Mouse (Mus musculus) frontal cortex, postnatal 25 days (tissue): ENCODE data around the gene Rnf220.

Source experiments
- DNase-seq, 2 experiments: peaks; one replicate each; pipeline ENCODE4 v3.0.0; 2022; ENCODE audit warnings: low spot score in 2 of 2

Rnf220 gene

DNA sequence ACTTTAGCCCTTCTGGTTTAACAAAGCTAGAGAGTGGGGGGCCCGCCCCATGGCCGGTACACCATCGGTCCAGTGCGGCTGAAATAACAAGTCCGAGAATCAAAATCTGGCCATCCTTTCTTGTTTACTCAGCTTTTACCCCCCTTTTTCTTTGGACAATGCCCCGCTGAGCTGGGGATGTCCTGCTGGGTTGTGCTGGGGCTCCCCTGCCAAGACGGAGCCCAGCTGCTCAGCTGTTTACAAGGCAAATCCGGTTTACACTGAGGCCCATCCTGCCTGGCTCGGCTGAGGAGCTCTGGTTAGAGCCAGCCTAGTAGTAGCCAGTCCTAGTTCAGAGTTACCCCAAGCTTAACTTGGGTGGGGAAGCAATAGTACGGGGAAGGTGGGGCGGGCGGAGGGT, 154.1 kb downstream of the Rnf220 start:
- DNase-seq = no peak

DNA sequence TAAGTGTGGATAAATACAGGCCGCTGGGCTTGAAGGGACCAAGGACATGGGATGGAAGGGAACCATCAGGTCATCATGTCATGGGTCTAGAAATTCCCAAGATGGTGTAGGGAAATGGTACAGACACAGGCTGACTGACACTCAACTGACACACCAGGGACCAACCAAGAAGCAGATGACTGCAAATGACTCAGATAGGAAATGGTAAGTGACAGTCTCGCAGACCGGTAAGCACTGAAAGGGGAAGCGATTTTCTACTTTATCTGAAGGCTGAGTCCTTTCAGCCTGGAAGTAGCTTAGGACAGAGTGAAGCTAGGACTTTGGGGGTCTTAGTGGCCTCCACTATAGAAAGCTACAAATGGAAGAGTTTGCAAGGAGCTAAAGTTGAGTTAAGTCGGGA, 155.6 kb downstream of the Rnf220 start:
- DNase-seq = no peak

DNA sequence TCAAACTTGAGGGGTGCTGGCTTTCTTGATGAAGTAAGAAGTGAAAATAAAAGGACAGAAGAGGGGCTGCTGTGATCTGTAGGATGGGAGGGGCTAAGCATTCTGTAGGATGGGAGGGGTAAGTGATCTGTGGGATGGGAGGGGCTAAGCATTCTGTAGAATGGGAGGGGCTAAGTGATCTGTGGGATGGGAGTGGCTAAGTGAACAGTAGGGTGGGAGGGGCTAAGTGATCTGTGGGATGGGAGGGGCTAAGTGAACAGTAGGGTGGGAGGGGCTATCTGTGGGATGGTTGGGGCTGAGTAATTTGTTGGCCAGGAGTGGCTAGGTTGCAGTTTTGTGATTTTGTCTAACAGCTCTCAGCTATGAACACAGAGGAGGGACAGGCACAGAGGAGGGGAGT, 157.1 kb downstream of the Rnf220 start:
- no peak for DNase-seq

DNA sequence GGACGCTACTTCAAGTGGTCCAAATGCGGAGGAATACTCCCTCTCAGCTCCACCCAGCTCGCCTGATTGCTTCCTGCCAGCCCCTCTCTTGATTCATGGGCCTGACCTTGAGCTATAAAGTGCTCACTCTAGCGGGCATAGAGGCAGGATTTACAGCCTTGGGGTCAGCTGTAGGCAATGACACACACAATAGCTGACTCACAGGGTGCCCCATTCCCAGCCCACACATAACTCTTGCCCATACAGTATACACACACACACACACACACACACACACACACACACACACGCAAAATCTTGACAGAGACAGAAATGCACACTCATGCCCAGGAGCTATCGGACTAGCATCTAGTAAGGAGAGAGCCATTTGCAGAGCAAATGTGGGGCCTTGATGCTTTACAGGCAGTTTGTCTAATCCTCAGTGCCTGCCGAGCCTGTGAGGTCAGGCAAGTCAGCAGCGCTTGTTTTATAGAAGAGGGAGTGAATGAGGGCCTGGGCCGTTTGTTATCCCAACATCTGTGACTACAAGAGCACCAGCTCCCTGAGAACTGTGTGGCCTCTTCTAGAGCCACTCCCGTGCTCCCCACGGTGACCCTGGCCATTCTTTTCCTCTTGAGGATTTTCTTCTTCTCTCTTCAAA, 165.9 kb downstream of the Rnf220 start:
- no peak for DNase-seq

DNA sequence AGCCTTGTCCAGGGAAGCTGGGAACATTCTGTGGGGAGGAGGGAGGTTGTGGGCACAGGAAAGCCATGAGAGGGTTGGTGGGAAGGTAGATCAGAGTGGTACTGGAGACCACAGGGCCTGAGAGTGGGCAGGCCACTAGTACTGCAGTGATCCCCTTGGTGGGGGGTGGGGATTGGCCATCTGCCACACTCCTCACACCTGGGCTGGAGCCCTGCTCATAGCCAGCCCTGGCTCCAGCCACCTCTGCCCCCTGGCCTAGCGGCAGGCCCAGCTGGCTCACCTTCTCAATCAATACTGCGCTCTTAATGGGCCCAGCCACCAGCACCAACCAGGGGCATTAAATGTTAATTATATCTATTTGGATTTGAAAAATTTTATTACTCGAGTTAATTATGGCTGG, 166.7 kb downstream of the Rnf220 start:
- no peak for DNase-seq

DNA sequence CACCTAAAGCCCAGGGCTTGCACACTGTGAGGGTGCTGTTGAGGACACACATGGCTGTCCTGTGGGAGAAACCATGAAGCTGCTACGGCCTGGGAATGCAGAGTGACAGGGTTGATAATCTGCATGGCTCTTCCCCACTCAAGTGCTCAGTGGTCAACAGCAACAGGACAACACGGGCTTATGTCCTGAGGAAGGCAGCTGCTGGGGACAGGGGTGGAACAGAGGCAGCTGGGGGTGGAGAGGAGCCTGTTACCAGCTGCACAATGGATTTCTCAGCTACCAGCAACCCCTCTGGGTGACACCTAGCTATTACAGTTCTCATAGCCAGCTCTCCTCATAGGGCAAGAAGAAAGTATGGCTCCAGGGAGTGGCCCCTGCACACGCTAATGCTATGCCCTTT, 169.9 kb downstream of the Rnf220 start:
- no peak for DNase-seq

DNA sequence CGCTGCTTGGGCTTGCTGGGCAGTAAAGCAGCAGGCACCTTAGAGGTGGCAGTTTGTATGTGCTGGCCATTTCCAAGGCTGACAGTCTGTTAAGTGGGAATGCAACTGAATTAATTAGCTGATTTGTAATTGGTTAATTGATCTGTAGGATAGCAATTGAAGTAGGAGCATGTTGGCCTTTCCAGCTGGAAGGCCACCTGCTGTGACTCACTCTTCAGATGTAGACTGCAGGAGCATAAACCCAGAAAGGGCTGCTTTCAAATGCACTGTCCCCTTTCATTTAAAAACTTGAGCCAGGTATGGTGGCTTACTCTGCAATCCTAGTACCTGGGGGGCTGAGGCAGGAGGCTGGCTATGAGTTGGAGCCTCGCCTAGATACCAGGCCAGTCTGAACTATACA, 171.8 kb downstream of the Rnf220 start:
- DNase-seq = no peak

DNA sequence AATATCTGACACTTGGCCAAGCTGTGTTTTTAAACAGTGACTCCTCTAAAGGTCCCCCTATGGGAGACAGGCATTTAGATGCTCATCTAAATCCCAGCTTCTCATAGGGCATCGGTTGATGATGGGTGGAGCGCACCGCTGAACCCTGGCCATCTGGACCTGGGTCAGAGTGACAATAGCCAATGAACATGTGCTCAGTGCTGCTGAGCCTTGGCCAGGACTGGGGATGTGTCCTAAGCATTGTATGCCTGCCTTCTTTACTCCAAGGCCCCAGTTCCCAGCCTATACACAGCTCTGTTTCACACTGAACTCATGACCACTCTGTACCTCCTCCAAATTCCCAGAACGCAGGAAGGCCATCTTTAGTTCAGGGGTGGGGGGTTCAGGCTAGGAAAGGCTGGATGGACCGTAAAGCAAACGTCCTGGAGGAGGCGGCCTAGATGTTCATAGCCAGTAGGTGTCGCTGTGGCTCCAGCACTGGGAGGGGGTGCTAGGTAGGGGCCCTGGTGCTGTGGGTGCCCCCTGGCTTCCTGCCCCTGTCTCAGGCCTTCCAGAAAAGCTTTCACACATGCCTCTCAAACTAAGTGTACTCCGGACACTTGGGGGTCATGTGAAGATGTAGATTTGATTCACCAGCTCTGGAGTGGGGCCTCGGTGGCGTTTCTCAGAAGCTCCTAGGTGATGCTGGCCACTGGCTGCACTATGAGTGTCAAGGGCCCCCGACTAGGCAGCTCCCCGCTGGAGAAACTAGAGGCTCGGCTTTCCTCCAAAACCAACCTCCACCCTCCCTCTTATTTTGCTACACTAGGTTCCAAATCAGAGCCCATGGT, 173.1 kb downstream of the Rnf220 start:
- peak; percentile 28 for DNase-seq

DNA sequence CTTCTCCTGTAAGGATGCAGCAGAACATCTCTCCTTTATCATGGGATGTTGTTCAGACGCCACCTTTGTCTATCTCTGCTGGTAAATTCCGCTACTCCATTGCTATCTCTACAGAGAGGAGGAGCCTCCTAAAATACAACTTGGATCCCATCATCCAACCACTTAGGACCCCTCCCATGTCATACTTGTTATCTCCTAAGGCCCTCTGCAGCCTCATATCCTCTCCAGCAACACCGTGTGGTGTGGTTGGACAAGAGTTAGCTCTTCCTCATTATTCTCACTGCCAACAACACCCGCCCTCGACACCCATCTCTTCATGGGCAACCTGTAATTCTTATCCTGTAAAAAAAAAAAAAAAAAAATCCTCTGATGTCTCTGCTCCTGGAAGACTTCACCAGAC, 175.8 kb downstream of the Rnf220 start:
- DNase-seq = no peak

DNA sequence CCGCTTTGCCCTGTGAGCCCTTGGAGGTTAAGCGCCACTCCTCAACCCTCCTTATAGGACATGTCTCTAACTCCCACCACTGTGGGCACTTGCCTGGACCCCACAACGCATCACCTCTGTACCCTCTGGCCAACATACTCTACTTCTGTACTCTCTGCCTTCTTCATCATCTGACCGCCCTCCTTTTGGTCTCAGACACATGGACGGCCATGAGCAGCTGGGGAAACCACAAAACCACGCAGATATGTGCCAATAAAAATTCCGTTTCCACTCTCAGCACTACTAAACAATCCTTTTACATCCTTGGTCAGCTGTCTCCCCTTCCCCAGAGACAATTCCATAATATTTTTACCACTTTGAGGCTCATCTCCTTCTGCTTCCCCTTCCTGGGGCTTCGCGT, 178.3 kb downstream of the Rnf220 start:
- no peak for DNase-seq

DNA sequence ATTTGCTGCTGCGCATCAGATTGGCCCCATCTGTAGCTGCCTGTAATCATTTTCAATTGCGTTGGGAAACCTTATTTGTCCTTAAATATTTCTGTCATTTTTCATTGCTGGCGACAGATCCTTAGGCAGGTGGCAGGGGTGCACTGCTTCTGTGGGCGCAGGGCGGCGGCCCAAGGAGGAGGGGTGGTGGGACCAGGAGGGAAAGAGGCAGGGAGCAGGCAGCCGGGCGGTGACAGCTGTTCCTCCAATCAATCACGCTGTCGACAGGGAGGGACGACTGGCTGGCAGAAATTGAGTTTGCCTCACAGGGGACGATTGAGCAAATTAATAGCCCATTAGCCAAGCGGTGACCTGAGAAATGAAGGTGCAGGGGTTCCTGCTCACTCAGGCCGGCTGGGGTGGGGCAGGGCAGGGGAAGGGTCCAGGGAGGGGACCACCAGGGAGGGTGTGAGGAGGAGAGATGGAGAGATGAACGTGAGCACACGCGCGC, 179.1 kb downstream of the Rnf220 start:
- no peak for DNase-seq

DNA sequence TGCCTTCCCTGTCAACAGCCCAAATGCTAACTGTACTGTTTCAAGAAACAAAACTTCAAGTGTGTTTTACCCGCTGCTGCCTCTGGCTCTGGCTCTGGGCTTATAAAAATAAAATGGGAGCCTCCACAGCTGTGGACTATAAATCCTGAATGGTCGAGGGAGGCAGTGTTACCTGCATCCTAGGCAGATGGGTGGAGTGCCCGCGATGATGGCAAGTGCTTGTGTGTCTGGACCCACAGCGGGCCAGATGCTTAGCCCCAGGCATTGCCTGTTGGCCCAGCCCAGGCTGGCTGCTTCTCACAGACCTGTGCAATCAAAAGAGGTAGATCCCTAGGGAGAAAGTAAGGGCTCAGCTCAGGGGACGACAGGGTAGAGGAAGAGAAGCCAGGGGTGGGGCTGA, 180.1 kb downstream of the Rnf220 start:
- DNase-seq = no peak

DNA sequence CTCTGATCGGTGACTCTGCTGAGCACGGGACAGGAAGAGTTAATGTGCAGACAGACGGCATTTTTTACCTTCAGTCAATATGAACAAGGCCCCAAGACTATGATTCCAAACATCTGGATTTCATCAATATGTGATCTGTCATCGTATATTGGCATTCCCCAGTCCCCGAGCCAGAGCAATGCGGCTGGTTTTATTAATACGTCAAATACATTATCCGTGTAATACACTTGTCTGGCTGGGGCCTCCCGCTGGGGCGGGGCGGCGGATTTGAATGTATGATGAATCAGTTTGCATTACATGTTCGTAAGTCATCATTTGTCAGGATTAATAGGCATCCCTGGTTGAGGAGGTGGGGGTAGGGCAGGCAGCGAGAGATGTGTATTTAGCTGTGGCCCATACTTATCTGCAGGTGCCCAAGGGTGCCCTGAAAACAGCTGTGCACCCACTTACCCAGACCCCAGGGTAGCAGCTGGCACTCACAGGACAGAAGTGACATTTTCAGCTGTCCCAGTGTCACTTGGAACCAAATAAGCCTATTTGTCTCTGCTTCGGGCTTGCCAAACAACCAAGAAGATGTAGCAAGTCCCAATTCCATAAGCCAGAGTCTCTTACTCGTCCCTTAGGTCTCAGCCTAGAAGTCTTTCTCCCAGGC, 181.9 kb downstream of the Rnf220 start:
- no peak for DNase-seq

DNA sequence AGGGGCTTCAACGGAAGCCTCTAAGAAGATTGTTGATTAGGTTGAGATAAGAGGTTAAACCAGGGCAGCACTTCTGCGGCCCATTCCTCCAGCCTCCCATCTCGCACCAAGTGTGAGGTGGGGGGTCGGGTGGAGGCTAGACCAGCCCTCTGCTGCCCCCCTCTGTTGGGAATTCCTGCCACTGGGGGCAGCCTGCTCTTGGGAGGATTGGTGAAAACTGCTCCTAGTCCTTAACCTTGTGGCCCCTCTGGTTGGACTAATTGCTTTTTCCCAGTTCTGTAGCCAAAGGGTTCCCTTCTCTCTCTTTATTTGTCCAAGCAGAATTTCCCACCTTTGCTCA, 183.8 kb downstream of the Rnf220 start:
- no peak for DNase-seq

DNA sequence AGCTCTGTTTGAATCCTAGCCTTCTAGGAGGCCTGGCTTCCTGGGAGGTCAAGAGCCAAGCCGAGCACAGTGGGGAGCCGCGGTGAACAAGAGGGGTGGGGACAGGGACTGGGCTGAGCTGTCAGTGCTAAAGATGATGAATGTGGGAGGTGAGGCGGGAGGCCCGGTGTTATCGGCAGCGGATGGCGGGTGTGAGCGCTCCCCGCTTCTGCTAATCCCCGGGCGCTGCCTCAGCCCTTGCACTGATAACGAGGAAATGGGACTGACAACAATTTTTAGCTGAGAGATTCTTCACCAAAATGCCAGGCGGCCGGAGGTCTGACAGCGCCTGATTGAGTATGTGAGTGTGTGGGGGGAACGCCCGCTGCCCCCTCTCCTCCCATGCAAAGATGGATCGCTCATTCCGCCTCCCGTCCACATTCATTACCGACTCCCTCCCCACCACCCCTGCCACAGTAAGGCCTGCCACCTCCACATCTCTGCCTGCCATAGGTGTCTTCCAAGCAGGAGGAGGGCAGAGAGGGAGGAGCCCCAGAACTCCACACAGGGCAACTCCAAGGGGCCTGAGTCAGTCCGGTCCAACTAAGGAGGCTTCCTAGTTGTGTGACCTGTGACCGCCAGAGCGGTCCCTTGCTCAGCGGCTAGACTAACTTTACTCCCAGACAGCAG, 184.3 kb downstream of the Rnf220 start:
- DNase-seq = no peak

DNA sequence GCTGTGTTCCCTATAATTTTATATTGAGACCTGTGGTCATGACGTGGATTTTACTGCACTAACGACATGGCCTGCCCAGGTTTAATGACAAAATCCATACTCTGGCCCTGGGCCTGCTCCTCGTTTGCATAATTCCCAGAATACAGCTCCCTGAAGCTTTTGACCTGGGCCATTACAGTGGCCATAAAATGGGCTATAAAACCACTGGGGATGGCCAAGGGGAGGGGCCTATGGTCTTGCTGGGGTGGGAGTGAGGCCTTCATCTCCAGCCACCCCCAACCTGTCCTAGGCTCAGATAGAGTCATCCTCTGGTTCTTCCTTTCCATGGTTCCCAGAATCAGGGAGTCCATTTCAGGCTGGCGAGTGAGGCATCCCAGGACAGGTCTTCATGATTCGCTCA, 185.0 kb downstream of the Rnf220 start:
- no peak for DNase-seq

DNA sequence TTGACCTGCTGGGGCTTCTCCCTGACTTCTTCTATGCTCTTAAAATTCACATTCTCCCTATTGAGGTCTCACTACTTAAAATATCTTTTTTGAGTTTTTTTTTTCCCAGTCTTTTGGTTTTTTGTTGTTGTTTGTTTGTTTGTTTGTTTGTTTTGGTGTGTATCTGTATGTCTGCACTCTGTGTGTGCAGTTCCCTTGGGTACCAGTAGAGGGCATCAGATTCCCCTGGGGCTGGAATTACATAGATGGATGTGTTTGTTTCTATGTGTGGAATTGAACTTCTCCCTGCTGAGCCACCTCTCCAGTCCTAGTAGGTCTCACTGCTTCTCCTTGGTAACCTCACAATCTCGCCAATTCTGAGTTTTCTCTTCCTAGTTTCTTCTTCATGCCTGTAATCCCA, 187.4 kb downstream of the Rnf220 start:
- no peak for DNase-seq

DNA sequence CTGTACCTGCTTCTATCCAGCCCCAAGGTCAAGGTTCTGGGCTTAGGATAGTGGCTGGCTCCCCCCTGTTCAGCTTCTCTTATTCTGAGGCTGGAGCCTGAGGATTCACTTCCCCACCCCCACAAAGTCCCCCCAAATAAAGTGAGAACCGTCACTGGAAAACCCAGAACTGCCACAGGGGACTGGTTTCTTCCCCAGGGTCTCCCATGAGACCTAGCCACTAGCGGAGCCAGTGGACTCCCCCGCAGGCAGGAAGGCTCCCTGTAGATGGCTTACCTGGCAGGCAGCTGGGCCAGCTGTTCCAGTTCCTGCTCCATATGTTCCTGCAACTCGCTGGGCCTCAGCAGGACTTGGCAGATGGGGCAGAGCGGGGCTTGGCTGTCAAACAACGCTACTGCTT, 189.6 kb downstream of the Rnf220 start:
- no peak for DNase-seq

DNA sequence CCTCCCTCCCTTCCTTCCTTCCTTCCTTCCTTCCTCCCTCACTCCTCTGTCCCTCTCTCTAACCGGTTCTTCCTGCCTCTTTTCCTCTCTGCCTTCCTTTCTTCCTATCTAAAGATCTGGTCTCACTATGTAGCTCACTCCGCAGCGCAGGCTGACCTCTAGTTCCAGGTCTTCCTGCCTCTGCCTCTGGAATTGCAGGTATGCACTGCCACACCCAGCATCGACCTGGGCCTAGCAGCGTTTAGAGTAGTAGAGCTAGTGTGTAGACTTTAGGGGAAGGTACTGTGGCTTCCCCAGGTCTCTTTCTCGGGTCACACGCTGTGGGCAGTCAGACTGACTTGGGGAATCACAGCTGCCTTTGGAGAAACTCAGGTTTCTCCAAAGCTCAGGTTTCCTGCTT, 191.4 kb downstream of the Rnf220 start:
- DNase-seq = no peak

DNA sequence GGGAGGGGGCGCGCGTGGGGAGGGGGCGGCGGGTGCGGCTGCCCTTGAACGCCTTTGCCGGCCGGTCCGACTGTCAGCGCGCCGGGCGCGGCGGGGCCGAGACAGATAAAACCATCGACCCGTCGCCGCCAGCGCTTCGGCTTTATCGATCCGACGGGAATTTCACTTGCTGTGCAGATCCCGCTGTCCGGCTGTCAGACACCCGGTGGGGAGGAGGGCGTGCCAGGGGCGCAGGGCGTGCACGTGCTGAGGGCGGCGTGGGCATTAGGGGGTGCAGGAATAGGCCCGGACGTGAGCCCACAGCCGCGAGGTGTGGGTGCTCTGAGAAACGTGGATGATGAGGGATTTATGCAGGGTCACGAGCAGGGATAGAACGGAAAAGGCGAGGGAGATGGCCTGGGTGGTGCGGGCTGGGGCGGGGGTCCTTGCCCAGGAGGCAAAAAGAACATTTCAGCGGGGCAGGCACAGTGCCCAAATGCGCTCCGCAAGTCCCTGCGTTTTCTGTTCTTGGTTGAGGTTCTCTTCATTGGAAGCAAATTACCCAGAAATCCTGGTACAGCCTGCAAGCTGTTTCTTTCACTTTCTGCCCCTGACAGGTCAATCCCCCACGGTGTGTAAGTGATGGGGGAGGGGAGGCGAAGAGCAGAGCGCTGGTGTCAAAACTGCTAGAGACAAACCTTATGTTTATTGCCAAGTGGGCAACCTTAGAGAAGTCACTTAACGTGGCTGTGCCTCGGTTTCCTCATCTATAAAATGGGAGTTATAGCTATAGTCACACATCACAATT, 192.4 kb downstream of the Rnf220 start:
- DNase-seq = no peak

DNA sequence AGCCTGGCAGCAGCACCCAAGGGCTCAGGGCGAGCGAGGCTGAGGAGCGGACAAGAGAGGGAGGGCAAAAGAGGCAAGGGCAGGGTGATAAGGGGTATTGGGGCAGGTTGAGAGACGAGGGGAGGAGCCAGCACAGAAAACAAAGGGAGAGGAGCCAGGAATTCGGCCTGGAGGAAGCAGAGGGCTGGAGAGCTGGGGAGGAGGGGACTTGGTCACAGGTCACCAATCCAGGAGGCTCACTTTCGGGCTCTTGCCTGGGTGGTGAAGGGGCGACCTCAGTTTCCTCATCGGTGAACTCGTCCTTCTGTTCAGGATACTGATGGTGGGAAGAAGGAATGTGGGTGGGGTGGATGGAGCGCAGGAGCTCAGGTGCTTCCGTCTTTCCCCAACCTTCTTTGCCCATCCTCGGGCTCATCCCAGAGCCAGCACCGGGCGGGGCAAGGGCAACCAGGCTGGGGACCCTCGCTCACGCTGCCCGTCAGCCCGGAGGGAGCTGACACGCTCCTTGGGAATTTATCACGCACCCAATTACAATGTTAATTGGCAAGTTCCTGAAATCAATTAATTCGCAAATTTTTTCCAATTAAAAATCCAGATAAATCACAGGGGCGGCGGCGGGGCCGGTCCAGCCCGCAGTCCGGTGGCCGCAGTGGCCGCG, 193.1 kb downstream of the Rnf220 start:
- DNase-seq = no peak
